ENCODE assay signal across 13 mouse cellular contexts in the genomic region with DNA sequence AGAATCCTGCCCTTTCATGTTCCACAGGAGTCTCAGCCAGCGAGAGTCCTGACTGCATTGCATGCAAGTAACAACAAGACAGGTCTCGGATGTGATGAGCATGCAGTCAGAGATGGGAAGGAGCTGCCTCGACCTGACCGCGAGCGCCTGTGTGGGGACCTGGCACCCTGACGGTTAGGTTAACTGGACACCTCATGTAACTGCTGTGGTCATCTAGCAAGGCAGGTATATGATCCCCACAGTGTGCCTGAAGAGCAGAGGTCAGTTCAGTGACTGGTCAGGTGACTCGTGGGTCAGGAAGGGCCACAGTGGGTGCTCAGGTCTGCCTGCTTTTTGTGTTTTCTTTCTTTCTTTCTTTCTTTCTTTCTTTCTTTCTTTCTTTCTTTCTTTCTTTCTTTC. TPM values are rescaled to one million over a fixed set of nuclear protein-coding genes. Genes with fewer than 3 reads are reported as not detected.
DNase-seq lines count a peak whose midpoint lies in the region; ATAC-seq lines count a peak whose summit lies in the region.
"Had no signal": no experiment of that assay in that cellular context is flagged by ENCODE, and none has a peak within 500 bp of the region (broad histone marks: within the 10 kb centered on the region; RNA-seq: fewer than 3 reads in every experiment).

No protein-coding gene starts in this region.

- WGBS in midbrain, embryonic 10.5 days = 47% methylated on average over 8 of the region's 8 CpGs
- 47% methylated on average over 8 of the region's 8 CpGs for WGBS in midbrain, embryonic 14.5 days

- no peaks in the 10 kb centered on the region for H3K9me3 ChIP-seq in midbrain, embryonic 10.5 days (replicated peaks)
- no peaks in the 10 kb centered on the region for H3K9me3 ChIP-seq in midbrain, embryonic 14.5 days (ENCODE audit: control insufficient read depth, low read length)
- H3K9me3 ChIP-seq: forebrain, embryonic 12.5 days; limb, embryonic 12.5 days; megakaryocyte, embryonic 14.5 days had no signal

- DNase-seq in embryo, embryonic 11 days = peak; percentile 15
- DNase-seq in embryo, embryonic 10.5 days (ENCODE audit: low spot score) = no peak
- no peak for DNase-seq in midbrain, embryonic 10.5 days (ENCODE audit: low spot score)
- no peak for DNase-seq in midbrain, embryonic 14.5 days
- no peak for DNase-seq in cerebellum, postnatal 25 days
- DNase-seq in adrenal gland, adult 18-20 months (ENCODE audit: low spot score in 2 of 2) = no peak

- no peaks in the 10 kb centered on the region for H3K27me3 ChIP-seq in midbrain, embryonic 10.5 days (ENCODE audit: low read depth, poor library complexity, severe bottlenecking)
- no peaks in the 10 kb centered on the region for H3K27me3 ChIP-seq in midbrain, embryonic 14.5 days (ENCODE audit: control insufficient read depth, insufficient read depth, low read length)
- H3K27me3 ChIP-seq: forebrain, embryonic 12.5 days; limb, embryonic 12.5 days; megakaryocyte, embryonic 14.5 days had no signal

- peaks cover 4% of the 10 kb centered on the region for H3K4me1 ChIP-seq in midbrain, embryonic 10.5 days
- H3K4me1 ChIP-seq in midbrain, embryonic 14.5 days (ENCODE audit: control insufficient read depth, insufficient read depth, low read length) = no peaks in the 10 kb centered on the region
- H3K4me1 ChIP-seq: limb, embryonic 12.5 days had no signal

- H3K9ac ChIP-seq in midbrain, embryonic 14.5 days (replicated peaks; ENCODE audit: low read length) = no peak overlapping the region
- H3K9ac ChIP-seq: forebrain, embryonic 12.5 days; hindbrain, embryonic 14.5 days; limb, embryonic 12.5 days had no signal

- no peak overlapping the region for H3K4me2 ChIP-seq in midbrain, embryonic 14.5 days (ENCODE audit: low read length)
- H3K4me2 ChIP-seq: forebrain, embryonic 12.5 days; hindbrain, embryonic 14.5 days; limb, embryonic 12.5 days had no signal

- peaks cover 15% of the 10 kb centered on the region for H3K36me3 ChIP-seq in midbrain, embryonic 10.5 days
- H3K36me3 ChIP-seq in midbrain, embryonic 14.5 days (ENCODE audit: control insufficient read depth, insufficient read depth, low read length) = 0 out of 2 replicates have a peak, but pooled peaks cover 8% of the 10 kb centered on the region

- ATAC-seq in midbrain, embryonic 14.5 days (ENCODE audit: low FRiP score, low TSS enrichment) = no peak
- ATAC-seq in erythroid progenitor cell, adult 5-6 weeks (replicated peaks; ENCODE audit: low FRiP score, poor library complexity, severe bottlenecking) = peak; percentile 27; the same call in 1 of the 2 replicates
- peak; percentile 45; the same call in 1 of the 2 replicates for ATAC-seq in megakaryocyte-erythroid progenitor cell, adult 5-6 weeks (replicated peaks; ENCODE audit: low FRiP score, low TSS enrichment, poor library complexity, severe bottlenecking)

- peak overlapping the region; percentile 18; the same call in 1 of the 2 replicates for H3K4me3 ChIP-seq in midbrain, embryonic 10.5 days
- H3K4me3 ChIP-seq in midbrain, embryonic 14.5 days (replicated peaks; ENCODE audit: low read depth, low read length) = no peak overlapping the region
- H3K4me3 ChIP-seq: forebrain, embryonic 12.5 days; limb, embryonic 12.5 days; megakaryocyte, embryonic 14.5 days had no signal

- no peak overlapping the region for H3K27ac ChIP-seq in midbrain, embryonic 10.5 days (replicated peaks)
- H3K27ac ChIP-seq in midbrain, embryonic 14.5 days (replicated peaks; ENCODE audit: low read depth, low read length) = no peak overlapping the region
- H3K27ac ChIP-seq: forebrain, embryonic 12.5 days; hindbrain, embryonic 14.5 days; limb, embryonic 12.5 days; stomach, postnatal 0 days had no signal

RNA-seq across cellular contexts. Expression of gene 0610009B22Rik, which starts 6.7 kb away (rescaled TPM):
- 88.5 and 89.7 TPM in 2 replicates for polyA plus RNA-seq in midbrain, embryonic 10.5 days (2016; fragmentation: Nextera tagmentation; extraction: Ambion mirVana)
- polyA plus RNA-seq in midbrain, embryonic 14.5 days (2014; fragmentation: Nextera tagmentation; extraction: Ambion mirVana) = 110 and 116 TPM in 2 replicates
- total RNA-seq in erythroid progenitor cell, adult 5-6 weeks (2015; ENCODE audit: low replicate concordance) = 15.1 and 21.3 TPM in 2 replicates
- total RNA-seq in erythroid progenitor cell, adult 5-6 weeks (2017; ENCODE audit: low replicate concordance) = 1.9 and 9.8 TPM in 2 replicates
- total RNA-seq in megakaryocyte-erythroid progenitor cell, adult 5-6 weeks (2014; fragmentation: Nextera tagmentation) = 26.9 and 27.6 TPM in 2 replicates
- 11.5 and 13.8 TPM in 2 replicates for total RNA-seq in megakaryocyte-erythroid progenitor cell, adult 5-6 weeks (2017)
- total RNA-seq in adrenal gland, adult 18-20 months (2021) = 10 to 100 TPM; 45.2 to 57.2 TPM

RNA-seq across cellular contexts. Expression of gene D930048N14Rik, which starts 31.2 kb away (rescaled TPM):
- polyA plus RNA-seq in midbrain, embryonic 10.5 days (2016; fragmentation: Nextera tagmentation; extraction: Ambion mirVana) = 0.98 and 1.6 TPM in 2 replicates
- 0.85 and 1.00 TPM in 2 replicates for polyA plus RNA-seq in midbrain, embryonic 14.5 days (2014; fragmentation: Nextera tagmentation; extraction: Ambion mirVana)
- total RNA-seq in erythroid progenitor cell, adult 5-6 weeks (2015; ENCODE audit: low replicate concordance) = not detected in 2 replicates
- not detected in 2 replicates for total RNA-seq in erythroid progenitor cell, adult 5-6 weeks (2017; ENCODE audit: low replicate concordance)
- total RNA-seq in megakaryocyte-erythroid progenitor cell, adult 5-6 weeks (2014; fragmentation: Nextera tagmentation) = not detected in 2 replicates
- total RNA-seq in megakaryocyte-erythroid progenitor cell, adult 5-6 weeks (2017) = not detected in 2 replicates
- 1 to 10 TPM; 1.3 TPM for total RNA-seq in adrenal gland, adult 18-20 months (2021)

RNA-seq across cellular contexts. Expression of gene N4bp3, which starts 31.3 kb away (rescaled TPM):
- polyA plus RNA-seq in midbrain, embryonic 10.5 days (2016; fragmentation: Nextera tagmentation; extraction: Ambion mirVana) = 16.9 and 21.7 TPM in 2 replicates
- polyA plus RNA-seq in midbrain, embryonic 14.5 days (2014; fragmentation: Nextera tagmentation; extraction: Ambion mirVana) = 11.6 and 15.2 TPM in 2 replicates
- total RNA-seq in erythroid progenitor cell, adult 5-6 weeks (2015; ENCODE audit: low replicate concordance) = not detected in 2 replicates
- total RNA-seq in erythroid progenitor cell, adult 5-6 weeks (2017; ENCODE audit: low replicate concordance) = 2.1 TPM in 1 of 2 replicates, not detected in the other
- not detected in 2 replicates for total RNA-seq in megakaryocyte-erythroid progenitor cell, adult 5-6 weeks (2014; fragmentation: Nextera tagmentation)
- total RNA-seq in megakaryocyte-erythroid progenitor cell, adult 5-6 weeks (2017) = 0.89 and 1.1 TPM in 2 replicates
- total RNA-seq in adrenal gland, adult 18-20 months (2021) = 1 to 10 TPM; 6.3 to 7.7 TPM

RNA-seq across cellular contexts. Expression of gene Rmnd5b, which starts 46.3 kb away (rescaled TPM):
- polyA plus RNA-seq in midbrain, embryonic 10.5 days (2016; fragmentation: Nextera tagmentation; extraction: Ambion mirVana) = 38.6 TPM in 2 replicates
- 79.2 and 87.7 TPM in 2 replicates for polyA plus RNA-seq in midbrain, embryonic 14.5 days (2014; fragmentation: Nextera tagmentation; extraction: Ambion mirVana)
- 8.6 and 10.5 TPM in 2 replicates for total RNA-seq in erythroid progenitor cell, adult 5-6 weeks (2015; ENCODE audit: low replicate concordance)
- 2.1 and 14.6 TPM in 2 replicates for total RNA-seq in erythroid progenitor cell, adult 5-6 weeks (2017; ENCODE audit: low replicate concordance)
- 37.0 TPM in 2 replicates for total RNA-seq in megakaryocyte-erythroid progenitor cell, adult 5-6 weeks (2014; fragmentation: Nextera tagmentation)
- total RNA-seq in megakaryocyte-erythroid progenitor cell, adult 5-6 weeks (2017) = 9.5 and 17.6 TPM in 2 replicates
- 10 to 100 TPM; 30.0 to 47.2 TPM for total RNA-seq in adrenal gland, adult 18-20 months (2021)
